Mouse (Mus musculus) thymus, adult 2 months (tissue): Measurements from ENCODE around the gene Xxylt1.

ENCODE experiments used
- CTCF ChIP-seq: fragments of 200-500 bp; IDR thresholded peaks from 2 replicates; pipeline ENCODE4 v1.5.1; 2012; ENCODE audit warnings: mild to moderate bottlenecking, control low read depth, low read length, moderate library complexity, borderline replicate concordance; ENCODE audit not compliant: control insufficient read depth, poor library complexity, insufficient read depth; ENCODE audit errors: extremely low read depth
- POLR2A ChIP-seq: fragments of 200-500 bp; IDR thresholded peaks from 2 replicates; pipeline ENCODE4 v1.6.1; 2012; ENCODE audit warnings: mild to moderate bottlenecking, low read length, control low read depth, moderate library complexity; ENCODE audit not compliant: control insufficient read depth, poor library complexity, insufficient read depth; ENCODE audit errors: extremely low read depth

DNA sequence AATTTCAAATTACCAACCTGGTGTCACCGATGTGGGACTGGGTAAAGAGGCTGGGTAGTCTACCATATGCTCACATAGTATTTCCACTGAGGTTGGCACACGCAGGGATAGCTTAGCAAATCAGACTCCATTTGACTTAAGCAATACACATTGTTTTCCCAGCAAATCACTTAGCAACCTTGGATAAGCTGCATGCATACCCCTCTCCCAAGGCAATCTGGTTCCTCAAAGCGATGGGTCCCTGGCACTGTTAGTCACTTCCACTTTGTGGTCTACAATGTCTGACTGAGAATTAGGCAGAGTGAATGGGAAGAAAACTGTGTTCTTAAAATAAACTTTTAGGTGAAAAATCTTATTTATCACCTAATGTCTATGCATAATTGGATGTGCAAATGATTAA is 142.6 kb downstream of the Xxylt1 start:
- TF ChIP-seq CTCF (no peak), POLR2A (no peak)
